Mouse (Mus musculus): ENCODE data around the gene Gm21818. TPM values are rescaled to one million over a fixed set of nuclear protein-coding genes. Genes with fewer than 3 reads are reported as not detected.
"Not testable (repeated sequence)": the region's sequence is repeated elsewhere in the genome, so short reads cannot be mapped to it uniquely, and the experiment has no call there.

Gene Gm21818
- total and polyA plus RNA-seq, 2 experiments from 2014 or later: not detected

GRCm38 (mm10) chr13:120223012-120223659 lies 50.9 kb downstream of the Gm21818 start:
- not testable (repeated sequence) for DNase-seq (ENCODE audit: low spot score); H3K4me3 ChIP-seq (ENCODE audit: low read length); H3K4me2 ChIP-seq (ENCODE audit: low read depth, low read length); H3K27me3 ChIP-seq (ENCODE audit: insufficient read depth, low read length); H3K36me3 ChIP-seq (ENCODE audit: insufficient read depth, low read length); H3K9me3 ChIP-seq (ENCODE audit: low read length); H3K27ac ChIP-seq; ATAC-seq; H3K9ac ChIP-seq (replicated peaks; ENCODE audit: low read length); H3K4me1 ChIP-seq (ENCODE audit: insufficient read depth, low read length)
- WGBS: 94% methylated on average over 16 of the region's 25 CpGs

Other genes with a start within 250 kb of the Gm21818 start
- gene Gm21761, start 243.2 kb upstream of the Gm21818 start, total RNA-seq (2014; rRNA removed): not detected in 2 replicates
- not detected in 2 replicates for gene Gm21761, start 243.2 kb upstream of the Gm21818 start, polyA plus RNA-seq (2015; fragmentation: Nextera tagmentation; extraction: Ambion mirVana)
- gene B020031M17Rik, start 221.6 kb upstream of the Gm21818 start, total RNA-seq (2014; rRNA removed): not detected in 2 replicates
- not detected in 2 replicates for gene B020031M17Rik, start 221.6 kb upstream of the Gm21818 start, polyA plus RNA-seq (2015; fragmentation: Nextera tagmentation; extraction: Ambion mirVana)
- not detected in 2 replicates for gene Gm36079, start 145.4 kb upstream of the Gm21818 start, total RNA-seq (2014; rRNA removed)
- not detected in 2 replicates for gene Gm36079, start 145.4 kb upstream of the Gm21818 start, polyA plus RNA-seq (2015; fragmentation: Nextera tagmentation; extraction: Ambion mirVana)
- not detected in 2 replicates for gene Gm21188, start 120.2 kb upstream of the Gm21818 start, total RNA-seq (2014; rRNA removed)
- 0.24 TPM in 1 of 2 replicates, not detected in the other for gene Gm21188, start 120.2 kb upstream of the Gm21818 start, polyA plus RNA-seq (2015; fragmentation: Nextera tagmentation; extraction: Ambion mirVana)
- not detected in 2 replicates for gene Gm20767, start 32.2 kb upstream of the Gm21818 start, total RNA-seq (2014; rRNA removed)
- gene Gm20767, start 32.2 kb upstream of the Gm21818 start, polyA plus RNA-seq (2015; fragmentation: Nextera tagmentation; extraction: Ambion mirVana): not detected in 2 replicates
- gene Gm21762, start 43.5 kb downstream of the Gm21818 start, total RNA-seq (2014; rRNA removed): not detected in 2 replicates
- not detected in 2 replicates for gene Gm21762, start 43.5 kb downstream of the Gm21818 start, polyA plus RNA-seq (2015; fragmentation: Nextera tagmentation; extraction: Ambion mirVana)
- gene Gm21731, start 66.7 kb downstream of the Gm21818 start, total RNA-seq (2014; rRNA removed): not detected in 2 replicates
- not detected in 2 replicates for gene Gm21731, start 66.7 kb downstream of the Gm21818 start, polyA plus RNA-seq (2015; fragmentation: Nextera tagmentation; extraction: Ambion mirVana)
- gene AF067061, start 90.7 kb downstream of the Gm21818 start, total RNA-seq (2014; rRNA removed): not detected in 2 replicates
- not detected in 2 replicates for gene AF067061, start 90.7 kb downstream of the Gm21818 start, polyA plus RNA-seq (2015; fragmentation: Nextera tagmentation; extraction: Ambion mirVana)
- gene BC147527, start 128.0 kb downstream of the Gm21818 start, total RNA-seq (2014; rRNA removed): not detected in 2 replicates
- 0.15 TPM in 1 of 2 replicates, not detected in the other for gene BC147527, start 128.0 kb downstream of the Gm21818 start, polyA plus RNA-seq (2015; fragmentation: Nextera tagmentation; extraction: Ambion mirVana)
- gene Tcstv3, start 144.4 kb downstream of the Gm21818 start, total RNA-seq (2014; rRNA removed): not detected in 2 replicates
- not detected in 2 replicates for gene Tcstv3, start 144.4 kb downstream of the Gm21818 start, polyA plus RNA-seq (2015; fragmentation: Nextera tagmentation; extraction: Ambion mirVana)